Mouse (Mus musculus) heart, embryonic 10.5 days (tissue): Measurements from ENCODE around the gene Fbxo34. TPM values are rescaled to one million over a fixed set of nuclear protein-coding genes. Genes with fewer than 3 reads are reported as not detected.
A peak's percentile ranks its signal among the peaks of the same experiment; 100 is the strongest.
"Not testable (repeated sequence)": the region's sequence is repeated elsewhere in the genome, so short reads cannot be mapped to it uniquely, and the experiment has no call there.

Experiments used
- DNase-seq: peaks from one replicate; pipeline ENCODE4 v3.0.0-alpha.2; 2017; ENCODE audit warnings: low spot score
- H3K27ac ChIP-seq: fragments of 300-500 bp; sonication (generic); 2 replicates; pipeline ENCODE4 v1.5.1; 2016; ENCODE audit warnings: mild to moderate bottlenecking
- H3K27me3 ChIP-seq: fragments of 300-500 bp; sonication (generic); 2 replicates; pipeline ENCODE4 v1.6.1; 2016; ENCODE audit warnings: mild to moderate bottlenecking; ENCODE audit not compliant: poor library complexity, insufficient read depth, severe bottlenecking
- H3K36me3 ChIP-seq: fragments of 300-500 bp; sonication (generic); 2 replicates; pipeline ENCODE4 v1.6.1; 2016; ENCODE audit warnings: mild to moderate bottlenecking, moderate library complexity
- H3K4me1 ChIP-seq: fragments of 300-500 bp; sonication (generic); 2 replicates; pipeline ENCODE4 v1.6.1; 2016; ENCODE audit warnings: mild to moderate bottlenecking
- H3K4me3 ChIP-seq: fragments of 300-500 bp; sonication (generic); 2 replicates; pipeline ENCODE4 v1.5.1; 2016; ENCODE audit warnings: mild to moderate bottlenecking, moderate library complexity
- H3K9me3 ChIP-seq: fragments of 300-500 bp; sonication (generic); 2 replicates; pipeline ENCODE4 v1.6.1; 2016; ENCODE audit warnings: mild to moderate bottlenecking, moderate library complexity
- WGBS: fragments of 180-500 bp; shearing (Covaris S2); methylation state at CpG from one replicate; pipeline ENCODE4 v1.1.7; 2016; 5-methylcytosine and 5-hydroxymethylcytosine counted together
- polyA plus RNA-seq: library from polyadenylated mRNA; unstranded; fragments of >200 nt; fragmentation: Nextera tagmentation; extraction: Ambion mirVana; gene quantifications from 2 replicates; pipeline ENCODE4 v1.2.1, GENCODE M21; 2016

Gene Fbxo34
- polyA plus RNA-seq, 1 experiment from 2014 or later, result 21.8 TPM

- Histone ChIP-seq H3K27ac (no peak overlapping the region), H3K36me3 (peaks cover 23% of the 10 kb centered on the region), H3K9me3 (no peaks in the 10 kb centered on the region), H3K4me3 (no peak overlapping the region), H3K27me3 (no peaks in the 10 kb centered on the region), H3K4me1 (peaks cover 27% of the 10 kb centered on the region)
- DNase-seq, result no peak
- WGBS, result 39% methylated on average over 8 of the region's 8 CpGs
Measured at GRCm38 (mm10) chr14:47529019-47529418, 78.8 kb downstream of the Fbxo34 start.

- not testable (repeated sequence) for H3K27ac ChIP-seq, H3K27me3 ChIP-seq, H3K4me3 ChIP-seq, DNase-seq, H3K9me3 ChIP-seq
- Histone ChIP-seq H3K36me3 (peaks cover 23% of the 10 kb centered on the region), H3K4me1 (peaks cover 32% of the 10 kb centered on the region)
- 92% methylated on average over 12 of the region's 12 CpGs for WGBS
Measured at GRCm38 (mm10) chr14:47529592-47529991, 79.4 kb downstream of the Fbxo34 start.

- Histone ChIP-seq H3K4me1 (peaks cover 23% of the 10 kb centered on the region), H3K9me3 (no peaks in the 10 kb centered on the region), H3K27ac (0 out of 2 replicates have a peak overlapping the region, but pooled peaks have one; percentile 65), H3K4me3 (no peak overlapping the region), H3K27me3 (no peaks in the 10 kb centered on the region), H3K36me3 (peaks cover 23% of the 10 kb centered on the region)
- WGBS, result 86% methylated on average over 1 of the region's 1 CpGs
- no peak for DNase-seq
Measured at GRCm38 (mm10) chr14:47532496-47532895, 82.3 kb downstream of the Fbxo34 start.

GRCm38 (mm10) chr14:47533365-47534175 lies 83.3 kb downstream of the Fbxo34 start:
- no peak overlapping the region for H3K4me3 ChIP-seq
- no peaks in the 10 kb centered on the region for H3K9me3 ChIP-seq
- H3K36me3 ChIP-seq, result peaks cover 23% of the 10 kb centered on the region
- peak; percentile 96 for DNase-seq
- H3K4me1 ChIP-seq, result peaks cover 18% of the 10 kb centered on the region
- H3K27me3 ChIP-seq, result no peaks in the 10 kb centered on the region
- WGBS, result 24% methylated on average over 11 of the region's 11 CpGs
- peak overlapping the region; percentile 65; the same call in 1 of the 2 replicates for H3K27ac ChIP-seq

GRCm38 (mm10) chr14:47534176-47534525 lies 83.9 kb downstream of the Fbxo34 start:
- peaks cover 18% of the 10 kb centered on the region for H3K4me1 ChIP-seq
- no peak for DNase-seq
- H3K4me3 ChIP-seq, result no peak overlapping the region
- H3K27me3 ChIP-seq, result no peaks in the 10 kb centered on the region
- H3K27ac ChIP-seq, result peak overlapping the region; percentile 65; the same call in 1 of the 2 replicates
- 82% methylated on average over 5 of the region's 5 CpGs for WGBS
- H3K36me3 ChIP-seq, result peaks cover 23% of the 10 kb centered on the region
- H3K9me3 ChIP-seq, result no peaks in the 10 kb centered on the region

- Histone ChIP-seq H3K9me3 (no peaks in the 10 kb centered on the region), H3K36me3 (peaks cover 24% of the 10 kb centered on the region), H3K4me3 (no peak overlapping the region), H3K4me1 (peaks cover 18% of the 10 kb centered on the region), H3K27ac (no peak overlapping the region), H3K27me3 (no peaks in the 10 kb centered on the region)
- no peak for DNase-seq
- WGBS, result 93% methylated on average over 1 of the region's 1 CpGs
Measured at GRCm38 (mm10) chr14:47535096-47535495, 84.9 kb downstream of the Fbxo34 start.

GRCm38 (mm10) chr14:47541325-47541948 lies 91.2 kb downstream of the Fbxo34 start:
- H3K27ac ChIP-seq, result no peak overlapping the region
- 88% methylated on average over 10 of the region's 10 CpGs for whole genome bisulfite sequencing

GRCm38 (mm10) chr14:47542283-47542682 lies 92.1 kb downstream of the Fbxo34 start:
- no peaks in the 10 kb centered on the region for H3K9me3 ChIP-seq
- WGBS, result 88% methylated on average over 3 of the region's 3 CpGs
- no peaks in the 10 kb centered on the region for H3K27me3 ChIP-seq
- H3K4me3 ChIP-seq, result no peak overlapping the region
- H3K27ac ChIP-seq, result no peak overlapping the region
- H3K4me1 ChIP-seq, result no peaks in the 10 kb centered on the region
- no peak for DNase-seq
- peaks cover 56% of the 10 kb centered on the region for H3K36me3 ChIP-seq

More at GRCm38 (mm10) chr14:47541325-47541948, 91.2 kb downstream of the Fbxo34 start:
- Histone ChIP-seq H3K4me3 (no peak overlapping the region), H3K4me1 (no peaks in the 10 kb centered on the region), H3K27me3 (no peaks in the 10 kb centered on the region), H3K9me3 (no peaks in the 10 kb centered on the region), H3K36me3 (peaks cover 47% of the 10 kb centered on the region)
- no peak for DNase-seq

GRCm38 (mm10) chr14:47544286-47544685 lies 94.1 kb downstream of the Fbxo34 start:
- Histone ChIP-seq H3K36me3 (peaks cover 75% of the 10 kb centered on the region), H3K9me3 (no peaks in the 10 kb centered on the region), H3K27ac (no peak overlapping the region), H3K27me3 (no peaks in the 10 kb centered on the region), H3K4me3 (no peak overlapping the region), H3K4me1 (no peaks in the 10 kb centered on the region)
- WGBS, result 73% methylated on average over 5 of the region's 5 CpGs
- DNase-seq, result no peak

- Histone ChIP-seq H3K4me3 (no peak overlapping the region), H3K9me3 (no peaks in the 10 kb centered on the region), H3K36me3 (peaks cover 75% of the 10 kb centered on the region), H3K27me3 (no peaks in the 10 kb centered on the region), H3K27ac (no peak overlapping the region), H3K4me1 (no peaks in the 10 kb centered on the region)
- 81% methylated on average over 4 of the region's 4 CpGs for WGBS
- no peak for DNase-seq
Measured at GRCm38 (mm10) chr14:47544877-47545276, 94.7 kb downstream of the Fbxo34 start.

GRCm38 (mm10) chr14:47551668-47552067 lies 101.4 kb downstream of the Fbxo34 start:
- Histone ChIP-seq H3K4me1 (no peaks in the 10 kb centered on the region), H3K9me3 (no peaks in the 10 kb centered on the region), H3K36me3 (peaks cover 69% of the 10 kb centered on the region), H3K27ac (no peak overlapping the region), H3K4me3 (no peak overlapping the region), H3K27me3 (no peaks in the 10 kb centered on the region)
- WGBS, result 86% methylated on average over 6 of the region's 6 CpGs
- DNase-seq, result no peak

GRCm38 (mm10) chr14:47553380-47553779 lies 103.2 kb downstream of the Fbxo34 start:
- Histone ChIP-seq H3K36me3 (peaks cover 53% of the 10 kb centered on the region), H3K9me3 (no peaks in the 10 kb centered on the region), H3K27ac (no peak overlapping the region), H3K27me3 (no peaks in the 10 kb centered on the region), H3K4me3 (no peak overlapping the region), H3K4me1 (no peaks in the 10 kb centered on the region)
- DNase-seq, result no peak
- WGBS, result 77% methylated on average over 2 of the region's 2 CpGs

GRCm38 (mm10) chr14:47554236-47554635 lies 104.0 kb downstream of the Fbxo34 start:
- peaks cover 46% of the 10 kb centered on the region for H3K36me3 ChIP-seq
- H3K4me1 ChIP-seq, result no peaks in the 10 kb centered on the region
- WGBS, result 85% methylated on average over 4 of the region's 4 CpGs
- H3K27ac ChIP-seq, result no peak overlapping the region
- no peaks in the 10 kb centered on the region for H3K9me3 ChIP-seq
- no peak overlapping the region for H3K4me3 ChIP-seq
- no peaks in the 10 kb centered on the region for H3K27me3 ChIP-seq
- no peak for DNase-seq
